Mouse (Mus musculus): ENCODE results near the gene Sec11a. TPM values are rescaled to one million over a fixed set of nuclear protein-coding genes. Genes with fewer than 3 reads are reported as not detected.

Sec11a gene
- total and polyA plus RNA-seq, 3 experiments: 37.3 to 43.4 (median 41.6) TPM

GRCm38 (mm10) chr7:80882830-80883505 is 64.6 kb downstream of the Sec11a start:
- no peak overlapping the region for H3K27ac ChIP-seq
- peaks cover 4% of the 10 kb centered on the region for H3K4me1 ChIP-seq (ENCODE audit: control insufficient read depth, insufficient read depth, low read length)
- H3K9ac ChIP-seq (ENCODE audit: low read depth, low read length): peak overlapping the region; percentile 29
- H3K79me2 ChIP-seq (replicated peaks; ENCODE audit: control insufficient read depth, insufficient read depth, low read length): no peaks in the 10 kb centered on the region
- peak; percentile 40 to 57 for DNase-seq
- no peak overlapping the region for H3K4me3 ChIP-seq
- no peaks in the 10 kb centered on the region for H3K27me3 ChIP-seq (ENCODE audit: control insufficient read depth, insufficient read depth, low read length)
- no peaks in the 10 kb centered on the region for H3K36me3 ChIP-seq (ENCODE audit: control insufficient read depth, insufficient read depth, low read length)
- no peak for TF ChIP-seq EP300 (IDR thresholded peaks at IDR 0.05; ENCODE audit: insufficient read depth, low read depth, low read length)
- no peak for TF ChIP-seq POLR2A (IDR thresholded peaks at IDR 0.05; ENCODE audit: insufficient read depth, low read depth, low read length)
- peak; percentile 59 for TF ChIP-seq CTCF (IDR thresholded peaks at IDR 0.05)
- 23% methylated on average over 14 of the region's 14 CpGs for WGBS
- intact Hi-C loops (cut with DNase I): loop anchor here (10.0 kb wide), 1 partner anchor 172 kb away; the partner anchor contains the start of gene Alpk3

GRCm38 (mm10) chr7:80875727-80876126 is 71.9 kb downstream of the Sec11a start:
- no peaks in the 10 kb centered on the region for H3K79me2 ChIP-seq (replicated peaks; ENCODE audit: control insufficient read depth, insufficient read depth, low read length)
- H3K9ac ChIP-seq (ENCODE audit: low read depth, low read length): no peak overlapping the region
- H3K27me3 ChIP-seq (ENCODE audit: control insufficient read depth, insufficient read depth, low read length): no peaks in the 10 kb centered on the region
- intact Hi-C loops (cut with DNase I): no loop called here
- H3K4me1 ChIP-seq (ENCODE audit: control insufficient read depth, insufficient read depth, low read length): no peaks in the 10 kb centered on the region
- no peak overlapping the region for H3K4me3 ChIP-seq
- no peaks in the 10 kb centered on the region for H3K36me3 ChIP-seq (ENCODE audit: control insufficient read depth, insufficient read depth, low read length)
- H3K27ac ChIP-seq: no peak overlapping the region
- DNase-seq: no peak
- TF ChIP-seq POLR2A (IDR thresholded peaks at IDR 0.05; ENCODE audit: insufficient read depth, low read depth, low read length): no peak
- TF ChIP-seq EP300 (IDR thresholded peaks at IDR 0.05; ENCODE audit: insufficient read depth, low read depth, low read length): no peak
- TF ChIP-seq CTCF (IDR thresholded peaks at IDR 0.05): no peak
- 83% methylated on average over 37 of the region's 37 CpGs for WGBS

- Histone ChIP-seq H3K79me2 (replicated peaks; ENCODE audit: control insufficient read depth, insufficient read depth, low read length) (no peaks in the 10 kb centered on the region), H3K27me3 (ENCODE audit: control insufficient read depth, insufficient read depth, low read length) (no peaks in the 10 kb centered on the region), H3K4me1 (ENCODE audit: control insufficient read depth, insufficient read depth, low read length) (no peaks in the 10 kb centered on the region), H3K36me3 (ENCODE audit: control insufficient read depth, insufficient read depth, low read length) (no peaks in the 10 kb centered on the region), H3K9ac (ENCODE audit: low read depth, low read length) (no peak overlapping the region), H3K27ac (no peak overlapping the region), H3K4me3 (no peak overlapping the region)
- TF ChIP-seq EP300 (IDR thresholded peaks at IDR 0.05; ENCODE audit: insufficient read depth, low read depth, low read length) (no peak), POLR2A (IDR thresholded peaks at IDR 0.05; ENCODE audit: insufficient read depth, low read depth, low read length) (no peak), CTCF (IDR thresholded peaks at IDR 0.05) (0 out of 2 replicates have a peak, but pooled peaks have one; percentile 9)
- intact Hi-C loops (cut with DNase I): no loop called here
- 99% methylated on average over 2 of the region's 2 CpGs for whole genome bisulfite sequencing
- DNase-seq: no peak
Measured at GRCm38 (mm10) chr7:80873631-80874030, 73.9 kb downstream of the Sec11a start.

GRCm38 (mm10) chr7:80873038-80873437 is 74.5 kb downstream of the Sec11a start:
- intact Hi-C loops (cut with DNase I): no loop called here
- 88% methylated on average over 5 of the region's 5 CpGs for WGBS

GRCm38 (mm10) chr7:80868686-80869085 is 78.9 kb downstream of the Sec11a start:
- WGBS: 63% methylated on average over 2 of the region's 2 CpGs
- H3K36me3 ChIP-seq (ENCODE audit: control insufficient read depth, insufficient read depth, low read length): peaks cover 2% of the 10 kb centered on the region; the same call in 1 of the 2 replicates
- intact Hi-C loops (cut with DNase I): no loop called here

More at GRCm38 (mm10) chr7:80873038-80873437, 74.5 kb downstream of the Sec11a start:
- no peak for DNase-seq
- H3K4me1 ChIP-seq (ENCODE audit: control insufficient read depth, insufficient read depth, low read length): no peaks in the 10 kb centered on the region
- H3K36me3 ChIP-seq (ENCODE audit: control insufficient read depth, insufficient read depth, low read length): no peaks in the 10 kb centered on the region; the same call in 1 of the 2 replicates
- no peak overlapping the region for H3K9ac ChIP-seq (ENCODE audit: low read depth, low read length)
- H3K27ac ChIP-seq: no peak overlapping the region
- no peak overlapping the region for H3K4me3 ChIP-seq
- H3K27me3 ChIP-seq (ENCODE audit: control insufficient read depth, insufficient read depth, low read length): no peaks in the 10 kb centered on the region
- no peak for TF ChIP-seq CTCF (IDR thresholded peaks at IDR 0.05)
- TF ChIP-seq POLR2A (IDR thresholded peaks at IDR 0.05; ENCODE audit: insufficient read depth, low read depth, low read length): no peak
- TF ChIP-seq EP300 (IDR thresholded peaks at IDR 0.05; ENCODE audit: insufficient read depth, low read depth, low read length): no peak
- H3K79me2 ChIP-seq (replicated peaks; ENCODE audit: control insufficient read depth, insufficient read depth, low read length): no peaks in the 10 kb centered on the region

GRCm38 (mm10) chr7:80866514-80867147 is 80.9 kb downstream of the Sec11a start:
- Histone ChIP-seq H3K27me3 (ENCODE audit: control insufficient read depth, insufficient read depth, low read length) (no peaks in the 10 kb centered on the region), H3K79me2 (replicated peaks; ENCODE audit: control insufficient read depth, insufficient read depth, low read length) (no peaks in the 10 kb centered on the region), H3K27ac (no peak overlapping the region), H3K4me1 (ENCODE audit: control insufficient read depth, insufficient read depth, low read length) (peaks cover 11% of the 10 kb centered on the region), H3K4me3 (no peak overlapping the region), H3K9ac (ENCODE audit: low read depth, low read length) (no peak overlapping the region), H3K36me3 (ENCODE audit: control insufficient read depth, insufficient read depth, low read length) (peaks cover 2% of the 10 kb centered on the region; the same call in 1 of the 2 replicates)
- 65% methylated on average over 7 of the region's 7 CpGs for WGBS
- intact Hi-C loops (cut with DNase I): no loop called here
- no peak for DNase-seq
- TF ChIP-seq POLR2A (IDR thresholded peaks at IDR 0.05; ENCODE audit: insufficient read depth, low read depth, low read length) (no peak), CTCF (IDR thresholded peaks at IDR 0.05) (no peak), EP300 (IDR thresholded peaks at IDR 0.05; ENCODE audit: insufficient read depth, low read depth, low read length) (no peak)

More at GRCm38 (mm10) chr7:80868686-80869085, 78.9 kb downstream of the Sec11a start:
- H3K4me3 ChIP-seq: no peak overlapping the region
- peaks cover 7% of the 10 kb centered on the region for H3K4me1 ChIP-seq (ENCODE audit: control insufficient read depth, insufficient read depth, low read length)
- H3K27ac ChIP-seq: no peak overlapping the region
- no peak for DNase-seq
- no peaks in the 10 kb centered on the region for H3K79me2 ChIP-seq (replicated peaks; ENCODE audit: control insufficient read depth, insufficient read depth, low read length)
- no peak overlapping the region for H3K9ac ChIP-seq (ENCODE audit: low read depth, low read length)
- H3K27me3 ChIP-seq (ENCODE audit: control insufficient read depth, insufficient read depth, low read length): no peaks in the 10 kb centered on the region
- TF ChIP-seq POLR2A (IDR thresholded peaks at IDR 0.05; ENCODE audit: insufficient read depth, low read depth, low read length) (no peak), EP300 (IDR thresholded peaks at IDR 0.05; ENCODE audit: insufficient read depth, low read depth, low read length) (no peak), CTCF (IDR thresholded peaks at IDR 0.05) (no peak)

All from heart, adult 2 months (tissue).